Mouse (Mus musculus) CH12.LX (cell line): ENCODE data around the gene Htra2. TPM values are rescaled to one million over a fixed set of nuclear protein-coding genes. Genes with fewer than 3 reads are reported as not detected.
A peak's percentile ranks its signal among the peaks of the same experiment; 100 is the strongest.

Source experiments
- DNase-seq: peaks from one replicate; pipeline ENCODE4 v3.0.0-alpha.2; 2013; ENCODE audit errors: extremely low read depth
- H3K27ac ChIP-seq: 2 replicates; pipeline ENCODE4 v1.5.1; 2012; ENCODE audit warnings: low read depth, mild to moderate bottlenecking, control low read depth, moderate library complexity; ENCODE audit not compliant: insufficient read depth
- H3K27me3 ChIP-seq: replicated peaks from 2 replicates; pipeline ENCODE3; 2012; ENCODE audit warnings: inconsistent platforms
- H3K36me3 ChIP-seq, 2 experiments: replicated peaks in 1 of 2; 2 replicates each; pipeline versions ENCODE3 to v1.6.1; 2012; ENCODE audit warnings: inconsistent platforms in 1 of 2, low read length in 1 of 2, mild to moderate bottlenecking in 1 of 2, mixed read lengths in 1 of 2, moderate library complexity in 1 of 2; ENCODE audit not compliant: control insufficient read depth in 1 of 2, insufficient read depth in 1 of 2
- H3K4me1 ChIP-seq, 2 experiments: 2 replicates each; pipeline ENCODE4 v1.6.1; 2012; ENCODE audit warnings: inconsistent platforms in 1 of 2, moderate library complexity in 1 of 2; ENCODE audit not compliant: insufficient read depth in 2 of 2, control insufficient read depth in 1 of 2
- H3K4me2 ChIP-seq: 2 replicates; pipeline ENCODE4 v1.6.1; 2012; ENCODE audit warnings: low read depth, mild to moderate bottlenecking, control low read depth; ENCODE audit not compliant: poor library complexity, insufficient read depth, severe bottlenecking
- H3K4me3 ChIP-seq, 3 experiments: fragments of 150-350 bp in 1 of 3; sonication (generic) in 1 of 3; replicated peaks in 1 of 3; 2 replicates each; pipeline versions ENCODE3 to v1.5.1; 2011 to 2012; ENCODE audit warnings: low read depth in 2 of 3, low read length in 2 of 3, mild to moderate bottlenecking in 2 of 3, moderate library complexity in 2 of 3, control low read depth in 1 of 3, improper control_type of control experiment in 1 of 3, inconsistent platforms in 1 of 3, mixed read lengths in 1 of 3; ENCODE audit not compliant: poor library complexity in 1 of 3
- H3K79me2 ChIP-seq: replicated peaks from 2 replicates; pipeline ENCODE4 v1.6.1; 2012; ENCODE audit warnings: mild to moderate bottlenecking, moderate library complexity; ENCODE audit not compliant: control insufficient read depth, poor library complexity, insufficient read depth, severe bottlenecking; ENCODE audit errors: extremely low read depth
- H3K9ac ChIP-seq: 2 replicates; pipeline ENCODE4 v1.6.1; 2012; ENCODE audit warnings: low read depth, mild to moderate bottlenecking, control low read depth, moderate library complexity; ENCODE audit not compliant: insufficient read depth
- H3K9me3 ChIP-seq: replicated peaks from 2 replicates; pipeline ENCODE3; 2012; ENCODE audit warnings: low read length, inconsistent platforms, mixed read lengths
- BHLHE40 ChIP-seq: IDR thresholded peaks from 2 replicates; pipeline ENCODE4 v1.6.1; 2011; ENCODE audit warnings: mild to moderate bottlenecking, low read depth, low read length, improper control_type of control experiment
- CHD1 ChIP-seq: IDR thresholded peaks from 2 replicates; pipeline ENCODE4 v1.6.1; 2012; ENCODE audit warnings: low read depth, low read length, improper control_type of control experiment, inconsistent platforms
- CTCF ChIP-seq, 2 experiments: IDR thresholded peaks in 1 of 2; conservative IDR thresholded peaks in 1 of 2; 2 replicates each; pipeline ENCODE4 v1.5.1; 2011 to 2012; ENCODE audit warnings: low read depth in 2 of 2, low read length in 2 of 2, improper control_type of control experiment in 1 of 2, inconsistent platforms in 1 of 2, mild to moderate bottlenecking in 1 of 2, moderate library complexity in 1 of 2
- E2F4 ChIP-seq: IDR thresholded peaks from 2 replicates; pipeline ENCODE4 v1.6.1; 2011; ENCODE audit warnings: low read depth, low read length, improper control_type of control experiment; ENCODE audit not compliant: insufficient replicate concordance
- ELF1 ChIP-seq: IDR thresholded peaks from 2 replicates; pipeline ENCODE4 v1.6.1; 2014; ENCODE audit warnings: low read depth, mild to moderate bottlenecking, inconsistent platforms, low read length, improper control_type of control experiment
- ETS1 ChIP-seq: conservative IDR thresholded peaks from 2 replicates; pipeline ENCODE4 v1.6.1; 2012; ENCODE audit warnings: low read depth, mild to moderate bottlenecking, inconsistent platforms, low read length, improper control_type of control experiment, moderate library complexity
- HCFC1 ChIP-seq: IDR thresholded peaks from 2 replicates; pipeline ENCODE4 v1.6.1; 2012; ENCODE audit warnings: low read depth, mild to moderate bottlenecking, inconsistent platforms, low read length, improper control_type of control experiment
- IRF4 ChIP-seq: IDR thresholded peaks from 2 replicates; pipeline ENCODE4 v1.6.1; 2014; ENCODE audit warnings: low read depth, mild to moderate bottlenecking, inconsistent platforms, low read length, improper control_type of control experiment
- JUN ChIP-seq: IDR thresholded peaks from 2 replicates; pipeline ENCODE4 v1.6.1; 2011; ENCODE audit warnings: low read depth, mild to moderate bottlenecking, low read length, improper control_type of control experiment, moderate library complexity; ENCODE audit not compliant: insufficient read depth
- JUND ChIP-seq: conservative IDR thresholded peaks from 2 replicates; pipeline ENCODE4 v1.6.1; 2011; ENCODE audit warnings: low read depth, low read length, improper control_type of control experiment
- MAFK ChIP-seq: IDR thresholded peaks from 2 replicates; pipeline ENCODE4 v1.6.1; 2011; ENCODE audit warnings: low read length, improper control_type of control experiment; ENCODE audit not compliant: insufficient replicate concordance
- MAX ChIP-seq: IDR thresholded peaks from 2 replicates; pipeline ENCODE4 v1.6.1; 2011; ENCODE audit warnings: low read length, improper control_type of control experiment
- MAZ ChIP-seq: IDR thresholded peaks from 2 replicates; pipeline ENCODE4 v1.6.1; 2012; ENCODE audit warnings: low read depth, mild to moderate bottlenecking, inconsistent platforms, low read length, improper control_type of control experiment, moderate library complexity
- MXI1 ChIP-seq: IDR thresholded peaks from 2 replicates; pipeline ENCODE4 v1.6.1; 2011; ENCODE audit warnings: mild to moderate bottlenecking, low read depth, low read length, improper control_type of control experiment
- MYC ChIP-seq: IDR thresholded peaks from 2 replicates; pipeline ENCODE4 v1.6.1; 2011; ENCODE audit warnings: low read depth, mild to moderate bottlenecking, improper control_type of control experiment, low read length
- NELFE ChIP-seq: IDR thresholded peaks from 2 replicates; pipeline ENCODE4 v1.6.1; 2011; ENCODE audit warnings: low read depth, low read length, improper control_type of control experiment
- NRF1 ChIP-seq: IDR thresholded peaks from 2 replicates; pipeline ENCODE4 v1.6.1; 2014; ENCODE audit warnings: low read depth, mild to moderate bottlenecking, inconsistent platforms, low read length, improper control_type of control experiment, moderate library complexity
- POLR2A ChIP-seq: IDR thresholded peaks from 2 replicates; pipeline ENCODE4 v1.6.1; 2011; ENCODE audit warnings: low read depth, mild to moderate bottlenecking, improper control_type of control experiment, low read length
- POLR2AphosphoS2 ChIP-seq: IDR thresholded peaks from 2 replicates; pipeline ENCODE4 v1.6.1; 2011; ENCODE audit warnings: low read depth, low read length, improper control_type of control experiment
- SMC3 ChIP-seq: IDR thresholded peaks from 2 replicates; pipeline ENCODE4 v1.6.1; 2011; ENCODE audit warnings: low read depth, low read length, improper control_type of control experiment
- TBP ChIP-seq: conservative IDR thresholded peaks from 2 replicates; pipeline ENCODE4 v1.6.1; 2011; ENCODE audit warnings: low read depth, low read length, improper control_type of control experiment
- UBTF ChIP-seq: IDR thresholded peaks from 2 replicates; pipeline ENCODE4 v1.6.1; 2012; ENCODE audit warnings: low read depth, mild to moderate bottlenecking, inconsistent platforms, low read length, improper control_type of control experiment, moderate library complexity
- USF1 ChIP-seq: IDR thresholded peaks from 2 replicates; pipeline ENCODE4 v1.6.1; 2014; ENCODE audit warnings: low read depth, mild to moderate bottlenecking, inconsistent platforms, low read length, improper control_type of control experiment
- ZNF384 ChIP-seq: IDR thresholded peaks from 2 replicates; pipeline ENCODE4 v1.6.1; 2012; ENCODE audit warnings: low read depth, low read length, improper control_type of control experiment, inconsistent platforms
- dilution Hi-C: fragments of 300-500 bp; cut with MboI; formaldehyde crosslinking; loops from 2 replicates; pipeline ENCODE4 v1.14.3; 2020; ENCODE audit warnings: low sequenced_read_pairs; ENCODE audit not compliant: extremely low pct_unique_long_range_greater_than_20kb, extremely low pct_ligation_motif_present
- in situ Hi-C: fragments of 300-500 bp; cut with MboI; formaldehyde crosslinking; loops from 3 replicates; pipeline ENCODE4 v1.14.3; 2019; ENCODE audit warnings: low sequenced_read_pairs, low pct_ligation_motif_present, low pct_unique_long_range_greater_than_20kb, mixed read lengths
- polyA plus RNA-seq: library from polyadenylated mRNA; unstranded; fragments of >175 nt; gene quantifications from 2 replicates; pipeline ENCODE4 v1.2.1, GENCODE M21; 2012; ENCODE audit warnings: low read depth; ENCODE audit not compliant: insufficient read length
- total RNA-seq, 2 experiments: library from RNA; depleted of rRNA; stranded (reverse); fragments of 300-350 nt in 1 of 2; fragments of >200 nt in 1 of 2; gene quantifications; 2 replicates each; pipeline ENCODE4 v1.2.3; 2012 to 2014

Htra2 gene
- total and polyA plus RNA-seq, 3 experiments = 113 to 185 (median 137) TPM

- Histone ChIP-seq H3K4me3 (no peak overlapping the region), H3K9ac (no peak overlapping the region), H3K4me2 (no peak overlapping the region), H3K27ac (no peak overlapping the region), H3K27me3 (no peaks in the 10 kb centered on the region), H3K4me1 (no peaks in the 10 kb centered on the region), H3K9me3 (peaks cover 27% of the 10 kb centered on the region), H3K79me2 (no peaks in the 10 kb centered on the region), H3K36me3 (peaks cover 0 to 42% of the 10 kb centered on the region in 2 experiments)
- dilution Hi-C loops = no loop called here
- no peak for DNase-seq
- TF ChIP-seq MAFK (no peak), UBTF (no peak), MXI1 (no peak), JUND (no peak), MYC (no peak), IRF4 (no peak), POLR2A (no peak), CTCF (conservative IDR thresholded peaks at IDR 0.05 in 1 of 2, IDR thresholded peaks at IDR 0.05 in 1 of 2; ENCODE audit: low read depth in 2 of 2, low read length in 2 of 2) (no peak), MAZ (no peak), TBP (no peak), BHLHE40 (no peak), SMC3 (no peak), E2F4 (no peak), NRF1 (no peak), HCFC1 (no peak), CHD1 (no peak), NELFE (no peak), USF1 (no peak), MAX (no peak)
- in situ Hi-C loops = no loop called here
Measured at GRCm38 (mm10) chr6:83065995-83066394, 10.9 kb upstream of the Htra2 start.

GRCm38 (mm10) chr6:83058725-83059124, 3.7 kb upstream of the Htra2 start:
- TF ChIP-seq BHLHE40 (no peak), ZNF384 (no peak), JUN (no peak), ELF1 (no peak), ETS1 (no peak), POLR2A (peak; percentile 0; the same call in 1 of the 2 replicates), POLR2AphosphoS2 (peak; percentile 55)
- TF ChIP-seq, all 38 proteins: peak for 2
- in situ Hi-C loops = no loop called here
- no peak overlapping the region for H3K4me2 ChIP-seq

More at GRCm38 (mm10) chr6:83058725-83059124, 3.7 kb upstream of the Htra2 start:
- Histone ChIP-seq H3K4me3 (no peak overlapping the region), H3K9ac (no peak overlapping the region), H3K79me2 (peaks cover 23% of the 10 kb centered on the region), H3K36me3 (peaks cover 20 to 68% of the 10 kb centered on the region in 2 experiments), H3K27me3 (no peaks in the 10 kb centered on the region), H3K4me1 (peaks cover 8 to 17% of the 10 kb centered on the region in 2 experiments), H3K27ac (no peak overlapping the region), H3K9me3 (no peaks in the 10 kb centered on the region)
- dilution Hi-C loops = no loop called here
- DNase-seq = no peak
